Mouse (Mus musculus) forebrain, embryonic 10.5 days (tissue): ENCODE results near the gene Plcd4. TPM values are rescaled to one million over a fixed set of nuclear protein-coding genes. Genes with fewer than 3 reads are reported as not detected.
A peak's percentile ranks its signal among the peaks of the same experiment; 100 is the strongest.
"Not testable (repeated sequence)": the region's sequence is repeated elsewhere in the genome, so short reads cannot be mapped to it uniquely, and the experiment has no call there.

ENCODE experiments used
- DNase-seq: peaks from one replicate; pipeline ENCODE4 v3.0.0-alpha.2; 2017; ENCODE audit warnings: low spot score; ENCODE audit errors: extremely low spot score
- H3K27ac ChIP-seq: fragments of 300-500 bp; sonication (generic); 2 replicates; pipeline ENCODE4 v1.5.1; 2016; ENCODE audit warnings: mild to moderate bottlenecking
- H3K27me3 ChIP-seq: fragments of 300-500 bp; sonication (generic); 2 replicates; pipeline ENCODE4 v1.6.1; 2016; ENCODE audit warnings: mild to moderate bottlenecking; ENCODE audit not compliant: poor library complexity, severe bottlenecking
- H3K36me3 ChIP-seq: fragments of 300-500 bp; sonication (generic); replicated peaks from 2 replicates; pipeline ENCODE4 v1.6.1; 2016; ENCODE audit warnings: mild to moderate bottlenecking, moderate library complexity
- H3K4me1 ChIP-seq: fragments of 300-500 bp; sonication (generic); 2 replicates; pipeline ENCODE4 v1.6.1; 2016
- H3K4me3 ChIP-seq: fragments of 300-500 bp; sonication (generic); 2 replicates; pipeline ENCODE4 v1.5.1; 2016; ENCODE audit warnings: mild to moderate bottlenecking, moderate library complexity
- H3K9me3 ChIP-seq: fragments of 300-500 bp; sonication (generic); 2 replicates; pipeline ENCODE4 v1.6.1; 2016; ENCODE audit warnings: mild to moderate bottlenecking, moderate library complexity
- WGBS: fragments of 180-500 bp; shearing (Covaris S2); methylation state at CpG from one replicate; pipeline ENCODE4 v1.1.7; 2016; 5-methylcytosine and 5-hydroxymethylcytosine counted together
- polyA plus RNA-seq: library from polyadenylated mRNA; unstranded; fragments of >200 nt; fragmentation: Nextera tagmentation; extraction: Ambion mirVana; gene quantifications from 2 replicates; pipeline ENCODE4 v1.2.1, GENCODE M21; 2016

Plcd4 gene
- 0.90 and 1.1 TPM in 2 replicates for polyA plus RNA-seq

GRCm38 (mm10) chr1:74542451-74542961 is at the start of gene Plcd4:
Gene Plcd4 (plus strand): TSS chr1:74542888.
- peak within 1 kb of the TSS; percentile 37; the same call in 1 of the 2 replicates for H3K27ac ChIP-seq
- WGBS, result 6% methylated on average over 6 of the region's 6 CpGs
- no peak for DNase-seq

GRCm38 (mm10) chr1:74501106-74501505 is 41.6 kb upstream of the Plcd4 start:
- H3K4me1 ChIP-seq, result peaks cover 14% of the 10 kb centered on the region
- WGBS, result 78% methylated on average over 1 of the region's 1 CpGs
- H3K36me3 ChIP-seq, result peaks cover 40% of the 10 kb centered on the region
- no peaks in the 10 kb centered on the region for H3K9me3 ChIP-seq
- no peak overlapping the region for H3K4me3 ChIP-seq
- no peaks in the 10 kb centered on the region for H3K27me3 ChIP-seq
- no peak overlapping the region for H3K27ac ChIP-seq
- DNase-seq, result no peak

More at GRCm38 (mm10) chr1:74542451-74542961, at the start of gene Plcd4:
- Histone ChIP-seq H3K4me1 (peaks cover 25% of the 10 kb centered on the region), H3K9me3 (no peaks in the 10 kb centered on the region), H3K36me3 (no peaks in the 10 kb centered on the region), H3K27me3 (no peaks in the 10 kb centered on the region), H3K4me3 (peak within 1 kb of the TSS; percentile 24; the same call in 1 of the 2 replicates)

- no peaks in the 10 kb centered on the region for H3K9me3 ChIP-seq
- peak overlapping the region; percentile 98 for H3K27ac ChIP-seq
- WGBS, result under 1% methylated on average over 22 of the region's 22 CpGs
- no peak for DNase-seq
- peak overlapping the region; percentile 86 for H3K4me3 ChIP-seq
- no peaks in the 10 kb centered on the region for H3K27me3 ChIP-seq
- peaks cover 39% of the 10 kb centered on the region for H3K4me1 ChIP-seq
- H3K36me3 ChIP-seq, result peaks cover 40% of the 10 kb centered on the region
Measured at GRCm38 (mm10) chr1:74505393-74505720, 37.3 kb upstream of the Plcd4 start.

GRCm38 (mm10) chr1:74505721-74506464 is 36.8 kb upstream of the Plcd4 start, which contains the start of gene Cnot9:
Gene Cnot9 (plus strand): TSS chr1:74506058.
- H3K27me3 ChIP-seq, result no peaks in the 10 kb centered on the region
- under 1% methylated on average over 64 of the region's 64 CpGs for WGBS
- H3K27ac ChIP-seq, result peak within 1 kb of the TSS; percentile 98
- peak; percentile 100 for DNase-seq
- no peaks in the 10 kb centered on the region for H3K9me3 ChIP-seq
- H3K36me3 ChIP-seq, result peaks cover 45% of the 10 kb centered on the region
- peaks cover 39% of the 10 kb centered on the region for H3K4me1 ChIP-seq
- H3K4me3 ChIP-seq, result peak within 1 kb of the TSS; percentile 86

GRCm38 (mm10) chr1:74506471-74506881 is 36.2 kb upstream of the Plcd4 start:
- no peaks in the 10 kb centered on the region for H3K27me3 ChIP-seq
- H3K36me3 ChIP-seq, result peaks cover 51% of the 10 kb centered on the region
- H3K4me3 ChIP-seq, result peak overlapping the region; percentile 86
- peak; percentile 89 for DNase-seq
- WGBS, result under 1% methylated on average over 34 of the region's 34 CpGs
- no peaks in the 10 kb centered on the region for H3K9me3 ChIP-seq
- peaks cover 39% of the 10 kb centered on the region for H3K4me1 ChIP-seq
- peak overlapping the region; percentile 98 for H3K27ac ChIP-seq

GRCm38 (mm10) chr1:74507780-74508179 is 34.9 kb upstream of the Plcd4 start:
- no peak for DNase-seq
- Histone ChIP-seq H3K36me3 (peaks cover 56% of the 10 kb centered on the region), H3K9me3 (no peaks in the 10 kb centered on the region), H3K4me3 (peak overlapping the region; percentile 86), H3K27me3 (no peaks in the 10 kb centered on the region), H3K27ac (0 out of 2 replicates have a peak overlapping the region, but pooled peaks have one; percentile 98), H3K4me1 (peaks cover 39% of the 10 kb centered on the region)
- WGBS, result 95% methylated on average over 2 of the region's 2 CpGs

GRCm38 (mm10) chr1:74511306-74511705 is 31.4 kb upstream of the Plcd4 start:
- Histone ChIP-seq H3K27ac (no peak overlapping the region), H3K36me3 (peaks cover 84% of the 10 kb centered on the region), H3K27me3 (no peaks in the 10 kb centered on the region), H3K4me1 (peaks cover 25% of the 10 kb centered on the region), H3K4me3 (no peak overlapping the region), H3K9me3 (no peaks in the 10 kb centered on the region)
- DNase-seq, result no peak
- 97% methylated on average over 5 of the region's 5 CpGs for WGBS

- not testable (repeated sequence) for H3K27ac ChIP-seq, H3K9me3 ChIP-seq, H3K27me3 ChIP-seq, DNase-seq, H3K4me3 ChIP-seq
- 93% methylated on average over 1 of the region's 1 CpGs for WGBS
- Histone ChIP-seq H3K36me3 (peaks cover 90% of the 10 kb centered on the region), H3K4me1 (peaks cover 12% of the 10 kb centered on the region)
Measured at GRCm38 (mm10) chr1:74512999-74513398, 29.7 kb upstream of the Plcd4 start.

- H3K36me3 ChIP-seq, result peaks cover 93% of the 10 kb centered on the region
Measured at GRCm38 (mm10) chr1:74519875-74520274, 22.8 kb upstream of the Plcd4 start.

GRCm38 (mm10) chr1:74524746-74525145 is 17.9 kb upstream of the Plcd4 start:
- H3K36me3 ChIP-seq, result peaks cover 100% of the 10 kb centered on the region
- H3K4me3 ChIP-seq, result no peak overlapping the region
- DNase-seq, result no peak
- H3K27ac ChIP-seq, result no peak overlapping the region
- no peaks in the 10 kb centered on the region for H3K4me1 ChIP-seq
- no peaks in the 10 kb centered on the region for H3K27me3 ChIP-seq
- 87% methylated on average over 4 of the region's 4 CpGs for WGBS
- H3K9me3 ChIP-seq, result no peaks in the 10 kb centered on the region

More at GRCm38 (mm10) chr1:74519875-74520274, 22.8 kb upstream of the Plcd4 start:
- H3K27ac ChIP-seq, result no peak overlapping the region
- DNase-seq, result no peak
- H3K27me3 ChIP-seq, result no peaks in the 10 kb centered on the region
- H3K4me1 ChIP-seq, result no peaks in the 10 kb centered on the region
- no peak overlapping the region for H3K4me3 ChIP-seq
- H3K9me3 ChIP-seq, result no peaks in the 10 kb centered on the region

GRCm38 (mm10) chr1:74528589-74528988 is 14.1 kb upstream of the Plcd4 start:
- 91% methylated on average over 7 of the region's 7 CpGs for WGBS
- no peak for DNase-seq
- no peaks in the 10 kb centered on the region for H3K9me3 ChIP-seq
- H3K4me1 ChIP-seq, result no peaks in the 10 kb centered on the region
- H3K27me3 ChIP-seq, result no peaks in the 10 kb centered on the region
- no peak overlapping the region for H3K27ac ChIP-seq
- no peak overlapping the region for H3K4me3 ChIP-seq
- H3K36me3 ChIP-seq, result peaks cover 97% of the 10 kb centered on the region

GRCm38 (mm10) chr1:74538650-74539049 is 4.0 kb upstream of the Plcd4 start:
- H3K27me3 ChIP-seq, result no peaks in the 10 kb centered on the region
- peaks cover 16% of the 10 kb centered on the region for H3K4me1 ChIP-seq
- H3K4me3 ChIP-seq, result no peak overlapping the region
- H3K36me3 ChIP-seq, result no peaks in the 10 kb centered on the region
- H3K9me3 ChIP-seq, result no peaks in the 10 kb centered on the region
- DNase-seq, result no peak
- H3K27ac ChIP-seq, result no peak overlapping the region

- peak within 1 kb of the TSS; percentile 24; the same call in 1 of the 2 replicates for H3K4me3 ChIP-seq
- H3K9me3 ChIP-seq, result no peaks in the 10 kb centered on the region
- no peak within 1 kb of the TSS for H3K27ac ChIP-seq
- no peaks in the 10 kb centered on the region for H3K36me3 ChIP-seq
- no peaks in the 10 kb centered on the region for H3K27me3 ChIP-seq
- H3K4me1 ChIP-seq, result peaks cover 25% of the 10 kb centered on the region
- no peak for DNase-seq
- 65% methylated on average over 4 of the region's 4 CpGs for WGBS
Measured at GRCm38 (mm10) chr1:74544184-74544583, 1.5 kb downstream of the Plcd4 start, which contains the start of gene Usp37. Gene Usp37 (minus strand): TSS chr1:74544284.
